Mouse (Mus musculus) stomach, embryonic 15.5 days (tissue): ENCODE data around the gene Myo3b. TPM values are rescaled to one million over a fixed set of nuclear protein-coding genes. Genes with fewer than 3 reads are reported as not detected.

Experiments
- ATAC-seq: fragments of 200-750 bp; cut with Nextera tagmentation; 2 replicates; pipeline ENCODE4 v1.8.0; 2017; ENCODE audit warnings: low read depth, moderate number of reproducible peaks, moderate TSS enrichment; ENCODE audit not compliant: insufficient read depth, low FRiP score
- H3K27ac ChIP-seq: fragments of 300-500 bp; sonication (generic); 2 replicates; pipeline ENCODE4 v1.5.1; 2015; ENCODE audit warnings: mild to moderate bottlenecking, inconsistent platforms
- H3K27me3 ChIP-seq: fragments of 300-500 bp; sonication (generic); replicated peaks from 2 replicates; pipeline ENCODE4 v1.6.1; 2015; ENCODE audit warnings: inconsistent platforms
- H3K36me3 ChIP-seq: fragments of 300-500 bp; sonication (generic); 2 replicates; pipeline ENCODE4 v1.6.1; 2015; ENCODE audit warnings: inconsistent platforms
- H3K4me1 ChIP-seq: fragments of 300-500 bp; sonication (generic); 2 replicates; pipeline ENCODE4 v1.6.1; 2015; ENCODE audit warnings: inconsistent platforms
- H3K4me2 ChIP-seq: fragments of 300-500 bp; sonication (generic); 2 replicates; pipeline ENCODE4 v1.6.1; 2015; ENCODE audit warnings: mild to moderate bottlenecking, inconsistent platforms
- H3K4me3 ChIP-seq: fragments of 300-500 bp; sonication (generic); replicated peaks from 2 replicates; pipeline ENCODE4 v1.5.1; 2015; ENCODE audit warnings: inconsistent platforms
- H3K9ac ChIP-seq: fragments of 300-500 bp; sonication (generic); 2 replicates; pipeline ENCODE4 v1.6.1; 2015; ENCODE audit warnings: inconsistent platforms
- H3K9me3 ChIP-seq: fragments of 300-500 bp; sonication (generic); 2 replicates; pipeline ENCODE4 v1.6.1; 2016; ENCODE audit warnings: inconsistent platforms
- WGBS: fragments of 180-500 bp; shearing (Covaris S2); methylation state at CpG from one replicate; pipeline ENCODE4 v1.1.7; 2015; 5-methylcytosine and 5-hydroxymethylcytosine counted together
- polyA plus RNA-seq: library from polyadenylated mRNA; unstranded; fragments of >200 nt; fragmentation: Nextera tagmentation; extraction: Ambion mirVana; gene quantifications from 2 replicates; pipeline ENCODE4 v1.2.1, GENCODE M21; 2015

The Myo3b gene
- polyA plus RNA-seq, 1 experiment from 2014 or later: 0.37 TPM

GRCm38 (mm10) chr2:70031472-70031871 lies 7.5 kb upstream of the Myo3b start:
- no peaks in the 10 kb centered on the region for H3K9me3 ChIP-seq
- no peak overlapping the region for H3K27ac ChIP-seq
- 80% methylated on average over 2 of the region's 2 CpGs for WGBS
- H3K4me2 ChIP-seq: no peak overlapping the region
- H3K27me3 ChIP-seq: no peaks in the 10 kb centered on the region
- no peak for ATAC-seq
- H3K4me3 ChIP-seq: no peak overlapping the region
- H3K4me1 ChIP-seq: no peaks in the 10 kb centered on the region
- no peak overlapping the region for H3K9ac ChIP-seq
- H3K36me3 ChIP-seq: no peaks in the 10 kb centered on the region

GRCm38 (mm10) chr2:70034895-70035294 lies 4.0 kb upstream of the Myo3b start:
- no peak for ATAC-seq
- no peak overlapping the region for H3K4me2 ChIP-seq
- H3K9me3 ChIP-seq: no peaks in the 10 kb centered on the region
- WGBS: 84% methylated on average over 5 of the region's 5 CpGs
- H3K4me3 ChIP-seq: no peak overlapping the region
- no peak overlapping the region for H3K9ac ChIP-seq
- no peaks in the 10 kb centered on the region for H3K4me1 ChIP-seq
- H3K36me3 ChIP-seq: no peaks in the 10 kb centered on the region
- H3K27me3 ChIP-seq: no peaks in the 10 kb centered on the region
- H3K27ac ChIP-seq: no peak overlapping the region

- no peak overlapping the region for H3K4me2 ChIP-seq
- WGBS: 69% methylated on average over 1 of the region's 1 CpGs
- no peaks in the 10 kb centered on the region for H3K4me1 ChIP-seq
- H3K27me3 ChIP-seq: no peaks in the 10 kb centered on the region
- H3K36me3 ChIP-seq: no peaks in the 10 kb centered on the region
- no peak overlapping the region for H3K27ac ChIP-seq
- peak; percentile 60 for ATAC-seq
- H3K9ac ChIP-seq: no peak overlapping the region
- no peak overlapping the region for H3K4me3 ChIP-seq
- no peaks in the 10 kb centered on the region for H3K9me3 ChIP-seq
Measured at GRCm38 (mm10) chr2:70035358-70035757, 3.6 kb upstream of the Myo3b start.

GRCm38 (mm10) chr2:70037221-70037620 lies 1.7 kb upstream of the Myo3b start:
- H3K4me3 ChIP-seq: no peak overlapping the region
- no peak overlapping the region for H3K9ac ChIP-seq
- H3K36me3 ChIP-seq: no peaks in the 10 kb centered on the region
- no peaks in the 10 kb centered on the region for H3K27me3 ChIP-seq
- no peak for ATAC-seq
- WGBS: 74% methylated on average over 8 of the region's 8 CpGs
- H3K9me3 ChIP-seq: no peaks in the 10 kb centered on the region
- H3K4me2 ChIP-seq: no peak overlapping the region
- no peaks in the 10 kb centered on the region for H3K4me1 ChIP-seq
- H3K27ac ChIP-seq: no peak overlapping the region

GRCm38 (mm10) chr2:70044466-70044865 lies 5.5 kb downstream of the Myo3b start:
- no peaks in the 10 kb centered on the region for H3K36me3 ChIP-seq
- no peak for ATAC-seq
- no peaks in the 10 kb centered on the region for H3K27me3 ChIP-seq
- no peaks in the 10 kb centered on the region for H3K4me1 ChIP-seq
- no peak overlapping the region for H3K4me3 ChIP-seq
- H3K27ac ChIP-seq: no peak overlapping the region
- no peaks in the 10 kb centered on the region for H3K9me3 ChIP-seq
- H3K9ac ChIP-seq: no peak overlapping the region
- 62% methylated on average over 6 of the region's 6 CpGs for WGBS
- no peak overlapping the region for H3K4me2 ChIP-seq

GRCm38 (mm10) chr2:70047868-70048267 lies 8.9 kb downstream of the Myo3b start:
- Histone ChIP-seq H3K27ac (no peak overlapping the region), H3K9me3 (no peaks in the 10 kb centered on the region), H3K36me3 (no peaks in the 10 kb centered on the region), H3K4me1 (no peaks in the 10 kb centered on the region), H3K27me3 (no peaks in the 10 kb centered on the region), H3K4me3 (no peak overlapping the region), H3K9ac (no peak overlapping the region), H3K4me2 (no peak overlapping the region)
- ATAC-seq: no peak
- 79% methylated on average over 11 of the region's 11 CpGs for WGBS

- no peaks in the 10 kb centered on the region for H3K27me3 ChIP-seq
- H3K4me3 ChIP-seq: no peak overlapping the region
- no peak overlapping the region for H3K9ac ChIP-seq
- ATAC-seq: no peak
- H3K9me3 ChIP-seq: no peaks in the 10 kb centered on the region
- 81% methylated on average over 9 of the region's 9 CpGs for WGBS
- H3K36me3 ChIP-seq: no peaks in the 10 kb centered on the region
- H3K4me2 ChIP-seq: no peak overlapping the region
- H3K27ac ChIP-seq: no peak overlapping the region
- no peaks in the 10 kb centered on the region for H3K4me1 ChIP-seq
Measured at GRCm38 (mm10) chr2:70053803-70054202, 14.9 kb downstream of the Myo3b start.

GRCm38 (mm10) chr2:70058201-70058600 lies 19.3 kb downstream of the Myo3b start:
- H3K27ac ChIP-seq: no peak overlapping the region
- no peak overlapping the region for H3K4me2 ChIP-seq
- ATAC-seq: no peak
- WGBS: 91% methylated on average over 4 of the region's 4 CpGs
- H3K9ac ChIP-seq: no peak overlapping the region
- no peaks in the 10 kb centered on the region for H3K36me3 ChIP-seq
- H3K27me3 ChIP-seq: no peaks in the 10 kb centered on the region
- H3K9me3 ChIP-seq: no peaks in the 10 kb centered on the region
- H3K4me1 ChIP-seq: no peaks in the 10 kb centered on the region
- no peak overlapping the region for H3K4me3 ChIP-seq

GRCm38 (mm10) chr2:70060359-70061345 lies 21.7 kb downstream of the Myo3b start:
- Histone ChIP-seq H3K9me3 (no peaks in the 10 kb centered on the region), H3K9ac (no peak overlapping the region), H3K4me3 (no peak overlapping the region), H3K4me1 (no peaks in the 10 kb centered on the region), H3K36me3 (no peaks in the 10 kb centered on the region), H3K27ac (no peak overlapping the region), H3K27me3 (no peaks in the 10 kb centered on the region), H3K4me2 (no peak overlapping the region)
- WGBS: 45% methylated on average over 11 of the region's 11 CpGs
- no peak for ATAC-seq

- H3K27ac ChIP-seq: no peak overlapping the region
- 81% methylated on average over 6 of the region's 6 CpGs for WGBS
Measured at GRCm38 (mm10) chr2:70065116-70065515, 26.2 kb downstream of the Myo3b start.

GRCm38 (mm10) chr2:70065729-70066300 lies 26.9 kb downstream of the Myo3b start:
- no peak overlapping the region for H3K4me3 ChIP-seq
- no peak overlapping the region for H3K9ac ChIP-seq
- no peaks in the 10 kb centered on the region for H3K9me3 ChIP-seq
- H3K27ac ChIP-seq: no peak overlapping the region
- 55% methylated on average over 7 of the region's 7 CpGs for WGBS
- no peak overlapping the region for H3K4me2 ChIP-seq
- no peak for ATAC-seq
- no peaks in the 10 kb centered on the region for H3K27me3 ChIP-seq
- H3K4me1 ChIP-seq: no peaks in the 10 kb centered on the region
- no peaks in the 10 kb centered on the region for H3K36me3 ChIP-seq

More at GRCm38 (mm10) chr2:70065116-70065515, 26.2 kb downstream of the Myo3b start:
- Histone ChIP-seq H3K4me2 (no peak overlapping the region), H3K9me3 (no peaks in the 10 kb centered on the region), H3K36me3 (no peaks in the 10 kb centered on the region), H3K4me3 (no peak overlapping the region), H3K9ac (no peak overlapping the region), H3K4me1 (no peaks in the 10 kb centered on the region), H3K27me3 (no peaks in the 10 kb centered on the region)
- no peak for ATAC-seq

GRCm38 (mm10) chr2:70066338-70067022 lies 27.6 kb downstream of the Myo3b start:
- H3K4me2 ChIP-seq: no peak overlapping the region
- no peaks in the 10 kb centered on the region for H3K9me3 ChIP-seq
- no peak overlapping the region for H3K9ac ChIP-seq
- no peak overlapping the region for H3K27ac ChIP-seq
- no peaks in the 10 kb centered on the region for H3K27me3 ChIP-seq
- no peaks in the 10 kb centered on the region for H3K4me1 ChIP-seq
- H3K36me3 ChIP-seq: no peaks in the 10 kb centered on the region
- no peak overlapping the region for H3K4me3 ChIP-seq
- WGBS: 58% methylated on average over 6 of the region's 6 CpGs
- ATAC-seq: no peak
